Mouse (Mus musculus): ENCODE results near the gene Grm4. TPM values are rescaled to one million over a fixed set of nuclear protein-coding genes. Genes with fewer than 3 reads are reported as not detected.

The Grm4 gene
- 10 to 100 TPM; 14.4 to 18.2 TPM for total RNA-seq (2021)

DNA sequence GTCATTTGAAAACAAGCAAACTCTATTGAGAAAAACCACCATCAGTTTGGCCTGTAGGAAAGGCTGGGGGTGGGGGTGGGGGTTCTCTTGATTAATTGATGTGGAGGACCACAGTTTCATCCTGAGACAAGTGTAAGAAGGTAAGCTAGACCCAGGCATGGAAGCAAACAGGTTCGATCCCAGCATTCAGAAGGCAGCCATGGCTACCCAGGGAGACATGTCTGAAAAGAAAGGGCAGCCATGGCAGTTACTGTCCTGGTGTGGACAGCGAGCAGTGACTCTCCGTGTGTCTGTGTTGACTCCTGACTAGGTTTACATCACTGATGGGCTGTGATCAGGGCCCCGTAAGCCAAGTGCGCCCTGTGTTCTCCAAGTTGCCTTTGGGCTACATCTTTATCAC is at the start of gene Grm4:
TSS of gene Grm4 (minus strand) at position 101 of the 400 bp plus-strand sequence.
- intact Hi-C loops (cut with DNase I): loop anchor here (5.0 kb wide), 1 partner anchor 489 kb away; no protein-coding TSS in a partner anchor
- no peak for DNase-seq

DNA sequence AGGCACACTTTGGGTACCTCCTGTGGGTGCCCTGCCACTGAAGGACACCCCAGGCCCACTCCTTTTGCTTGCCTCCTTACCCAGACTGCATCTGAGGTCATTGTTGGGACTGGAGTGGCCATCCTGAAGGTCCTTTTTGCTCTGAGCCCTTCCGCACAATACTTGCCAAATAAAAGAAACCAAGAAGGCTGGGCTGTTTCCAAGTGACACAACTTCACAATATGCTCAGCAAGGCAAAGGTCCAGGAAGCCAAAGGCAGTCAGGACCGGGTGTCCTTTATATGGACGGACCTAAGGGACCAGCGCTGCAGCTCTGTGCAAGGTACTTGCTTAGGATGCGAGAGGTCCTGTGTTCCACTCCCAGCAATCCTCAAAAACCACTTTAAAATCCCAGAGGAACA is 47.0 kb upstream of the Grm4 start:
- intact Hi-C loops (cut with DNase I): loop anchor here (5.0 kb wide), 1 partner anchor 54 kb away; the partner anchor contains the start of gene Nudt3
- DNase-seq: no peak

- intact Hi-C loops (cut with DNase I): loop anchor here (5.0 kb wide), 1 partner anchor 56 kb away; the partner anchor contains the start of gene Nudt3
- DNase-seq: no peak
Measured at GRCm38 (mm10) chr17:27565942-27566267, 44.7 kb upstream of the Grm4 start.

GRCm38 (mm10) chr17:27565163-27565941 is 44.1 kb upstream of the Grm4 start, which contains the start of gene AI413582:
TSS of gene AI413582 (minus strand) at chr17:27565756.
- DNase-seq: peak; percentile 96
- intact Hi-C loops (cut with DNase I): loop anchor here (5.0 kb wide), 1 partner anchor 57 kb away; the partner anchor contains the start of gene Nudt3

- DNase-seq: no peak
- intact Hi-C loops (cut with DNase I): loop anchor here (5.0 kb wide), 1 partner anchor 58 kb away; the partner anchor contains the start of gene Nudt3
Measured at GRCm38 (mm10) chr17:27564391-27565162, 43.4 kb upstream of the Grm4 start.

- intact Hi-C loops (cut with DNase I): no loop called here
- DNase-seq: no peak
Measured at GRCm38 (mm10) chr17:27563771-27564244, 42.6 kb upstream of the Grm4 start.

DNA sequence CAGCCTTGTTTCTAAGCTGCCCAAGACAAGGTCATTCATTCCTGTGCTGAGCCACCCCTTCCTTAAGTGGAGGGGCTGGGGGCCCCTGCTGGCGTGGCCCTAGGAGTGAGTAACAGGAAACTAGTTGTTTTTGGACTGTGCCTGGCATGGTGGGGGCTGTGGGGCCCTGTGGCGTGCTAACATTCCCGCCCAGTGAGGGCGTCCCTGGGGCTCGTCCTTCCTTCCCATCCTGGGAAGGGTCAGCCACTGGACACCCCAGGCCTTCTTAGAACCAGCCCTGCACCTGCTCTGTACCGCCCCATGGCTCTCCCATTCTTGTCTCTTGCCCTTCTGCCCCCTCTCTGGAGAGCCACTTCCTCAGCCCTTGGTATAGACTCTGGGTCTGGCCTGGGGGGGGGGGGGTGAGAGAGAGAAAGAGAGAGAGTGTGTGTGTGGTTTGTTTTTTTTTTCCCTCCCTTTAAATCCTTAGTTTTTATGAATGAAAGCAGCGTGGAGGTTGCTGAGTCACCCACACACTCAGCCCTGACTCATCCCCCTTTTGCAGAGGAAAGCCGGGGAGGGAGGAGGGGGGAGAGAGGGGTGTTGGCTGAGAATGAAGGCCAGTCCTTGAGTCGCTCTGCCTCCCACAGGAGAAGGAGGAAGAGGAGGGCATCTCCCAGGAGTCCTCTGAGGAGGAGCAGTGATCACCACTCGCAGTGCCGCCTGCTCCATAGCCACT is 40.8 kb upstream of the Grm4 start:
- intact Hi-C loops (cut with DNase I): no loop called here
- no peak for DNase-seq

- intact Hi-C loops (cut with DNase I): no loop called here
- DNase-seq: no peak
Measured at GRCm38 (mm10) chr17:27560926-27561480, 39.8 kb upstream of the Grm4 start.

- DNase-seq: no peak
- intact Hi-C loops (cut with DNase I): no loop called here
Measured at GRCm38 (mm10) chr17:27559596-27559995, 38.4 kb upstream of the Grm4 start.

GRCm38 (mm10) chr17:27558845-27559244 is 37.6 kb upstream of the Grm4 start:
- DNase-seq: no peak
- intact Hi-C loops (cut with DNase I): no loop called here

DNA sequence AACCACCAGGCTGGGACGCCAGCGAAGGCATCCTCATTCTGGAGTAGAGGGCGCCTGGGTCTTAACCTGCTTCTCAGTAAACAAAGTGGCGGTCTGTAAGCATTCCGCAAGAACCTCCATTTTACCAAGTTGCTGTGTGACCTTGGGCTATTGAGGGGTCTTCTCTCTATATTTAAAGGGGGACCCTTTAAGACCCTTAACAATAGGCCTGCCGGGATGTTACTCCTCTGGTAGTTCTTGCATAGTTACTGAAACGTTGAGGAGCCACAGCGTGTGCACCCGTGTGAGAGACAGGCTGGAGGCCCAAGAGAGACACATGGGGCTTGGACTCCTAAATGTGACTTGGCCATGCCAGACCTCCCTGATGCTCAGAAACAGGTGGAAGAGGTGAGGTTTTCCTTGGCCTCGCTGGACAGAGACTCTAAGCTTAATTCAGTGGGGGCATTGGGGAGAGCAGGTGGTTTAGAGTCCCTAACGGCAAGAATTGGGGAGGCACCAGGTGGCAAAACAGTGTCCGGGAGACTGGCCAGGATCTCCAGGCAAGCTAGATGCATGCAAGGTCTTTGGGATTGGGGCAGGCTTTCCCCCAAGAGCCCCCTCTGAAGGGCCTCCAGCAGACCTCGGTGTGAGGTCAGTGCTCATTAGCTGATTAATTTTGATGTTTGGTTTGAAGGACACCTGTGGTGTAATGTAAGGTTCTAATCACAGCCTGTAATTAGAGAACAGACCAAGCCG is 36.9 kb upstream of the Grm4 start:
- peak; percentile 80 for DNase-seq
- intact Hi-C loops (cut with DNase I): no loop called here

DNA sequence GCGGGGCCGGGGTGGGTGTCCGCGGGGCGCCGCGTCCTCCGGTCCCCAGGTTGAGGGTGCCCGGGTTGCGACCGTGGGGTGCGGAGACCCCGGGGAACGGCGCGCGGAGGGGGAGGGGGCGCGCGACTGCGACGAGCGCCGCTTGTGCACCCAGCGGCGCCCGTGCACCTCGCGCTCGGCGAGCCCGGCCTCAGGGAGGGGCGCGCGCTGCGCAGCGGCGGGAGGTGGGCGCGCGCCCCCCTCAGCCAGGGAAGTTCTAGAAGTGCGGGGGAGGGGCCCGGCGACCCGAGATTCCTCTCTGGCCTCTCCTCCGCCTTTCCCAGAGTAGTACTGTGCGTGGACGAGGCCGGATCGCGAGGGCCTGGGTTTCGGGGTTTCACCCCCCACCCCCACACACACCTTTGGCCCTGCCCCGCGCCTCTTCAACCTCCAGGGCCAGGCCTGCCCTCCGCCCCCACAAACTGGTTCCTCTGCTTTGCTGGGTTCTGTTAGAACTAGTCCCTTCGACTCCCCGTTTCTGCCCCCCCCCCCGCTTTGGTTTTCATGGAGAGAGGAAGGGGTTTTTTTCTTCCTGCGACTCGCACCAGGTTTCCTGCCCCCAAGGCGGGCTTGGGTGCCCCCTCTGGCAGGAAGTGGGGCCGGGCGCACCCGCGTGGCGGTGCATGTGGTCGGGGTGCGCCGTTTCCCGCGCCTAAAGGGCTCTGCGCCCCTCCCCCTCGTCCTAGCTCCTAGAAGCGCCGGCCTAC is 36.2 kb upstream of the Grm4 start:
- DNase-seq: peak; percentile 67
- intact Hi-C loops (cut with DNase I): no loop called here

GRCm38 (mm10) chr17:27556315-27557011 is 35.3 kb upstream of the Grm4 start, which contains the start of gene Hmga1:
TSS of gene Hmga1 (plus strand) at chr17:27556497.
- DNase-seq: peak; percentile 92
- intact Hi-C loops (cut with DNase I): no loop called here

DNA sequence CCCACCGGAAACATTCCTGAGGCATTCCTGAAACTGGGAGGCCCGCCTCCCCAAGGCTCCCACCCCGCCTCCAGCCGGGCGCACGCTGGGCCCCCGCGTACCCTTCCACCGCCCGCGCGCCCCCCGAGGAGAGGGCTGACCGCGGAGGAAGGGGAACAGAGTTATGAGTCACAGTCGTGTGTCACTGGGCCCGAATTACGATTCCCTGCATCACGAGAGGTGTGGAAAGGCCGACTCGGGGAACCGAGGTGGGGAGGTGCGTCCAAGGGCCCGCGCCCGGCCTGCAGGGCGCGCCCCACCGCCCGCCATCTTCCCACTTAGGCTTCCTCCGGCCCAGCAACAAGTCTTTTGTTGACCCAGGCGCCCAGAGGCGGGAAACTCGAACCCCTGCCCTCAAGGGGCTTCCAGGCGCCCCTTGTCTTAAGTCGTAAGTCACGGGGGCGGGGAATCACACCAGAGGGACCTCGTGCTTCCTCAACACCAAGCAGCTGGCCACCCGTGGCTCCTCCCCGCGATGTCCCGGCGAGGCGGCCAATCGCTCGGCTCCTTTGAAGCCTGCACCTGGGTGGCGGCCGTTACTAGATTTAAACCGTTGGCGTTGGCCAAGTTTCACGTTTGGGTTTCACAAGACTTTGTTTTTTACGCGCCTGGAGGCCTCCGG is 34.4 kb upstream of the Grm4 start:
- intact Hi-C loops (cut with DNase I): no loop called here
- DNase-seq: peak; percentile 61

GRCm38 (mm10) chr17:27555075-27555511 is 33.9 kb upstream of the Grm4 start:
- no peak for DNase-seq
- intact Hi-C loops (cut with DNase I): no loop called here

- intact Hi-C loops (cut with DNase I): no loop called here
- DNase-seq: no peak
Measured at GRCm38 (mm10) chr17:27554062-27554960, 33.1 kb upstream of the Grm4 start.
